Mouse (Mus musculus) layer of hippocampus, adult 2 months (tissue): ENCODE data around the gene Pou4f2. TPM values are rescaled to one million over a fixed set of nuclear protein-coding genes. Genes with fewer than 3 reads are reported as not detected.

ENCODE experiments used
- DNase-seq, 2 experiments: peaks; one replicate each; pipeline ENCODE4 v3.0.0; 2022; ENCODE audit warnings: low spot score in 2 of 2
- H3K27ac ChIP-seq: fragments of 200-600 bp; 2 replicates; pipeline ENCODE4 v1.8.1; 2022
- H3K4me3 ChIP-seq: fragments of 200-600 bp; 2 replicates; pipeline ENCODE4 v1.8.1; 2022; ENCODE audit warnings: mild to moderate bottlenecking
- CTCF ChIP-seq: fragments of 200-600 bp; conservative IDR thresholded peaks from 2 replicates; pipeline ENCODE4 v1.8.1; 2022; ENCODE audit warnings: antibody characterized with exemption, mild to moderate bottlenecking, moderate library complexity
- total RNA-seq, 2 experiments: library from RNA; stranded (reverse); gene quantifications; 2 replicates each; pipeline ENCODE4 v1.2.3; 2021

The Pou4f2 gene
- total RNA-seq, 2 experiments from 2014 or later, result not detected

DNA sequence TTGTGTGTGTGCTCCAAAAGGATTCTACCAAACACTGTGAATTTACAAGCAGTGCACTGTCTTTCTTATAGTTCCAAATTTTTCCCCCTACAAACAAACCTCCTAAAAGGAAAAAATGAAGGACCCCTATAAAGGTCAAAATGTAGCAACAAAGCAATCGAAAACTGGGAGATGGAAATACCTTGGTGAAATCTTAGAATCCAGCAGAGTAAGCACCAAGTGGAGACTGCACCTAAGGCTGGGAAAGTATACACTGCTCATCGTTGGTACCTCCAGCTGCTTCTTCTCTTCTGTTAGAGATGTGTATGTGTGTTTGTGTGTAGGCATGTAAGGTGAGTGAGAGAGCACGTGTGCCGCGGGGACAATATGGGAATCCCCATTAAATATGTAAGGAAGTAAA lies 3.1 kb downstream of the Pou4f2 start:
- no peak for DNase-seq
- TF ChIP-seq CTCF, result no peak
- H3K4me3 ChIP-seq, result no peak overlapping the region
- no peak overlapping the region for H3K27ac ChIP-seq

- Histone ChIP-seq H3K4me3 (no peak overlapping the region), H3K27ac (no peak overlapping the region)
- no peak for TF ChIP-seq CTCF
- no peak for DNase-seq
Observed at GRCm38 (mm10) chr8:78432451-78432850, 4.0 kb downstream of the Pou4f2 start.

- DNase-seq, result no peak
- Histone ChIP-seq H3K4me3 (no peak overlapping the region), H3K27ac (no peak overlapping the region)
- no peak for TF ChIP-seq CTCF
Observed at GRCm38 (mm10) chr8:78431356-78431755, 5.1 kb downstream of the Pou4f2 start.

- DNase-seq, result no peak
- no peak for TF ChIP-seq CTCF
- Histone ChIP-seq H3K4me3 (no peak overlapping the region), H3K27ac (no peak overlapping the region)
Observed at GRCm38 (mm10) chr8:78428148-78428547, 8.3 kb downstream of the Pou4f2 start.

DNA sequence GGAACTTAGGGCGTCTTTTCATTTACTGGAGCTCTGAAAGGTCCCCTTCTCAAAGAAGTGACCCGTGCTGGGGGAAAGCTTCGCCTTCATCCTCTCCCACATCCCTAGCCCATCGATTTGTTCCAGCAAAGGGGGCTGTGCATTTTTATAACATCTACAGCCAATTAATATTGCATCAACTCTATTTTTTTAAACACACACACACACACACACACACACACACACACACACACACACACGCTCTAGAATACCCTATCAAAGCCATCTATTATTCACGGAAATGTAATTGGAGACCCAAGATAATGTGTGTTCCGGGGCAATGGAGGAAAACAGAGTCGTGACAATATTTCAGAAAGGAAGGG lies 8.7 kb downstream of the Pou4f2 start:
- H3K27ac ChIP-seq, result no peak overlapping the region
- no peak for DNase-seq
- H3K4me3 ChIP-seq, result no peak overlapping the region
- TF ChIP-seq CTCF, result no peak

DNA sequence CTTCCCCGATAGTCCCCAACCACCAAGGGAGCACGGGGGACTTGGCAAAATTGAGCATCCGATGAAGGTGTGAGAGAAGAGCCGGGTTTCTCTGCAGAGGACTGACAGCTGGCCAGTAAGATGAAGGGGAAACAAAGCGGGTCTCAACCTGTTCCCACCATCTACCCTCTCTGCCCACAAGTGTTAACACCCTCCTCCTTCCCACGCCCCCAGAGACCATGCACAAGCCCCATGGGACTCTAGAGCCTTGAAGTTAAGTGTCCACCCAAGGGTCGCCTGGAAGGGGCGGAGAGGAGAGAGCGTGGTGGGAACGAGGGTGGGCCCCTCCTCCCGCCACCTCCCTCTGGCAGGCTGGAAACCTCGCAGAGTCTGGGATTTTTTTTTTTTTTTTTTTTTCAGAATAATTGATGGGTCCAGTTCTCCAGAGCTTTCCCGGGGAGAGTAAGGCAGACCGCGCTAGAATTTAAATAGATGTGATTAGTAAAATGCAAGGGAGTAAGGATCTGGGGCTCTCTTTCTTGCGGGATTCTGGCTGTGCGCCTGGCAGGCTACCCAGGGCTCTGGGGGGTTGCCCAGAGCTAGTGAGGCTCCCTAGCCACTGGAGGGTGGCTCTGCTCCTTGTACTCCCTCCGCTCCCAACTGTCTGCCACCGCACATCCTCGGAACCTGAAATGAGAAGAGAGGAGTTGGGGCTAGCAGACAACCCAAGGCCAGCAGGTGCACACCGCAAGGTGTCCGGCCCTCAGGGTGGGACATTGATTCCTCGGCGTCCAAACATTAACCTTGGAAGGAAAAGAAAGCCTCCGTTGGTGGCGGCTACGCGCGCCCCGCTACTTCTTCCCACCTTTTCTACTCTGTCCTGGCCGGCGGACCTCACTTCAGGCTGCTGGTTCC lies 9.3 kb downstream of the Pou4f2 start:
- H3K27ac ChIP-seq, result no peak overlapping the region
- DNase-seq, result no peak
- H3K4me3 ChIP-seq, result no peak overlapping the region
- no peak for TF ChIP-seq CTCF

GRCm38 (mm10) chr8:78426455-78426854 lies 10.0 kb downstream of the Pou4f2 start:
- no peak overlapping the region for H3K27ac ChIP-seq
- no peak for DNase-seq
- TF ChIP-seq CTCF, result no peak
- no peak overlapping the region for H3K4me3 ChIP-seq

GRCm38 (mm10) chr8:78423937-78424336 lies 12.5 kb downstream of the Pou4f2 start:
- H3K4me3 ChIP-seq, result no peak overlapping the region
- no peak for DNase-seq
- no peak for TF ChIP-seq CTCF
- H3K27ac ChIP-seq, result no peak overlapping the region

GRCm38 (mm10) chr8:78420101-78420503 lies 16.3 kb downstream of the Pou4f2 start:
- H3K4me3 ChIP-seq, result peak overlapping the region; percentile 13; the same call in 1 of the 2 replicates
- 0 out of 2 replicates have a peak, but pooled peaks have one; percentile 5 for TF ChIP-seq CTCF

GRCm38 (mm10) chr8:78419272-78419671 lies 17.2 kb downstream of the Pou4f2 start:
- peak; percentile 50 for TF ChIP-seq CTCF
- no peak overlapping the region for H3K27ac ChIP-seq
- no peak for DNase-seq
- no peak overlapping the region for H3K4me3 ChIP-seq

More at GRCm38 (mm10) chr8:78420101-78420503, 16.3 kb downstream of the Pou4f2 start:
- H3K27ac ChIP-seq, result no peak overlapping the region
- DNase-seq, result no peak

DNA sequence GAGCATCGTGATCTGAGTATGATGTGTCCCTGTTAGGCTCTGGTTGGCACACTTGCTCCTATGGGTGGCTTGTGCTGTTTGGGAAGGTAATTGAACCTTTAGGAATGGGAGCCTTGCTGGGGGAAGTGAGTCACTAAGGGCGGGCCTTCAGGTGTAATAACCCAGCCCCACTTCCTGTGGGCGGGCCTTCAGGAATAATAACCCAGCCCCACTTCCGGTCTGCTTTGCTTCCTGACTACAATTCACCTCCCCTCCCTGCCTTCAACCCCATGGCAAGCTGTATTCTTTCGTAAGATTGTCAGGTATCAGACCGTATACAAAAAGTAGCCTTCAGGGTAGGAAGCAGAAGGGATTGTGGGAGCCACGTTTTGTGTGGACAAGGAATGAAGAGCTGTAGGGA lies 45.7 kb downstream of the Pou4f2 start:
- no peak overlapping the region for H3K27ac ChIP-seq
- TF ChIP-seq CTCF, result no peak
- no peak overlapping the region for H3K4me3 ChIP-seq
- DNase-seq, result no peak

Other genes with a start within 250 kb of the Pou4f2 start
- gene Ttc29, start 223.3 kb downstream of the Pou4f2 start, total RNA-seq, result not detected
- gene Rbmxl1, start 72.3 kb upstream of the Pou4f2 start, total RNA-seq, result 10 to 100 TPM; 55.8 to 56.9 TPM
- gene Slc10a7, start 72.7 kb upstream of the Pou4f2 start, total RNA-seq, result 1 to 10 TPM; 7.2 to 7.9 TPM